Mouse (Mus musculus) CD8-positive naive resting alpha-beta T cell, adult 2 months (primary cell): Measurements from ENCODE around the gene Smg1.

Experiments used
- DNase-seq, 2 experiments: peaks; one replicate each; pipeline ENCODE4 v3.0.0; 2022; ENCODE audit warnings: low read depth in 2 of 2, low spot score in 2 of 2

Smg1 gene

GRCm38 (mm10) chr7:118154150-118154549 lies 89.3 kb downstream of the Smg1 start:
- DNase-seq = no peak

- DNase-seq = no peak
Observed at GRCm38 (mm10) chr7:118143602-118144001, 99.9 kb downstream of the Smg1 start.

- no peak for DNase-seq
Observed at GRCm38 (mm10) chr7:118143123-118143522, 100.3 kb downstream of the Smg1 start.

- no peak for DNase-seq
Observed at GRCm38 (mm10) chr7:118141271-118141670, 102.2 kb downstream of the Smg1 start.

- no peak for DNase-seq
Observed at GRCm38 (mm10) chr7:118135128-118135527, 108.3 kb downstream of the Smg1 start.

- DNase-seq = peak; percentile 97
Observed at GRCm38 (mm10) chr7:118129430-118130041, 113.9 kb downstream of the Smg1 start, which contains the start of gene Arl6ip1. TSS of gene Arl6ip1 (minus strand) at chr7:118129662.

GRCm38 (mm10) chr7:118128925-118129429 lies 114.5 kb downstream of the Smg1 start:
- no peak for DNase-seq

- no peak for DNase-seq
Observed at GRCm38 (mm10) chr7:118126219-118126875, 117.1 kb downstream of the Smg1 start.

GRCm38 (mm10) chr7:118125736-118126135 lies 117.7 kb downstream of the Smg1 start:
- DNase-seq = no peak

- DNase-seq = no peak
Observed at GRCm38 (mm10) chr7:118123512-118124411, 119.7 kb downstream of the Smg1 start.

GRCm38 (mm10) chr7:118122235-118122634 lies 121.2 kb downstream of the Smg1 start:
- DNase-seq = no peak

GRCm38 (mm10) chr7:118120654-118121053 lies 122.8 kb downstream of the Smg1 start:
- DNase-seq = no peak

- peak; percentile 38 to 47 for DNase-seq
Observed at GRCm38 (mm10) chr7:118119946-118120345, 123.5 kb downstream of the Smg1 start.

GRCm38 (mm10) chr7:118119142-118119541 lies 124.3 kb downstream of the Smg1 start:
- no peak for DNase-seq

- no peak for DNase-seq
Observed at GRCm38 (mm10) chr7:118118426-118118825, 125.0 kb downstream of the Smg1 start.

GRCm38 (mm10) chr7:118117539-118118210 lies 125.8 kb downstream of the Smg1 start:
- DNase-seq = no peak

GRCm38 (mm10) chr7:118116787-118117538 lies 126.5 kb downstream of the Smg1 start:
- no peak for DNase-seq

GRCm38 (mm10) chr7:118115877-118116568 lies 127.4 kb downstream of the Smg1 start, which contains the start of gene Rps15a:
TSS of gene Rps15a (minus strand) at chr7:118116188.
- peak; percentile 91 to 94 for DNase-seq

- no peak for DNase-seq
Observed at GRCm38 (mm10) chr7:118115533-118115876, 128.0 kb downstream of the Smg1 start.
